Mouse (Mus musculus): ENCODE measurements at regions not wholly inside any gene's neighbourhood (a gene's known extent, or its start where the extent isn't known, plus 50 kb on each side); places are given as distances from the start of the nearest gene placed in this dataset.

GRCm38 (mm10) chr7:123589099-123589498 lies 88.8 kb upstream of the Zkscan2 start:
- no peak for DNase-seq (ENCODE audit: low read depth, low spot score)

- peak; percentile 67 for DNase-seq (ENCODE audit: low read depth, low spot score)
Observed at GRCm38 (mm10) chr7:123573721-123574120, 73.5 kb upstream of the Zkscan2 start.

- no peak for DNase-seq (ENCODE audit: low read depth, low spot score)
Observed at GRCm38 (mm10) chr7:123572376-123572990, 72.2 kb upstream of the Zkscan2 start.

GRCm38 (mm10) chr7:123566264-123566663 lies 66.0 kb upstream of the Zkscan2 start:
- peak; percentile 10 for DNase-seq (ENCODE audit: low read depth, low spot score)

- DNase-seq (ENCODE audit: low read depth, low spot score), result no peak
Observed at GRCm38 (mm10) chr7:123559544-123559943, 59.3 kb upstream of the Zkscan2 start.

Data from brain, adult 2 months (tissue).